Mouse (Mus musculus) midbrain, embryonic 12.5 days (tissue): ENCODE data around the gene Itpripl2. TPM values are rescaled to one million over a fixed set of nuclear protein-coding genes. Genes with fewer than 3 reads are reported as not detected.

Source experiments
- polyA plus RNA-seq: library from polyadenylated mRNA; unstranded; fragments of >200 nt; fragmentation: Nextera tagmentation; extraction: Ambion mirVana; gene quantifications from 2 replicates; pipeline ENCODE4 v1.2.1, GENCODE M21; 2016

Itpripl2 gene
- polyA plus RNA-seq, 1 experiment from 2014 or later, result 2.2 TPM

Other genes with a start within 250 kb of the Itpripl2 start
- 25.1 and 26.1 TPM in 2 replicates for gene Smg1, start 248.3 kb downstream of the Itpripl2 start, polyA plus RNA-seq
- 5.5 TPM in 2 replicates for gene Syt17, start 43.8 kb downstream of the Itpripl2 start, polyA plus RNA-seq
- gene Coq7, start 41.4 kb upstream of the Itpripl2 start, polyA plus RNA-seq, result 86.3 and 91.5 TPM in 2 replicates
- gene Tmc7, start 92.8 kb upstream of the Itpripl2 start, polyA plus RNA-seq, result 9.1 and 10.4 TPM in 2 replicates
- gene Tmc5, start 105.3 kb upstream of the Itpripl2 start, polyA plus RNA-seq, result 0.21 and 0.23 TPM in 2 replicates
- gene Gde1, start 213.8 kb upstream of the Itpripl2 start, polyA plus RNA-seq, result 106 and 108 TPM in 2 replicates
- 40.7 and 44.6 TPM in 2 replicates for gene Ccp110, start 220.6 kb upstream of the Itpripl2 start, polyA plus RNA-seq
- 89.4 and 95.3 TPM in 2 replicates for gene Vps35l, start 248.3 kb upstream of the Itpripl2 start, polyA plus RNA-seq